Mouse (Mus musculus): Measurements from ENCODE around the gene Cabcoco1.

Gene Cabcoco1

DNA sequence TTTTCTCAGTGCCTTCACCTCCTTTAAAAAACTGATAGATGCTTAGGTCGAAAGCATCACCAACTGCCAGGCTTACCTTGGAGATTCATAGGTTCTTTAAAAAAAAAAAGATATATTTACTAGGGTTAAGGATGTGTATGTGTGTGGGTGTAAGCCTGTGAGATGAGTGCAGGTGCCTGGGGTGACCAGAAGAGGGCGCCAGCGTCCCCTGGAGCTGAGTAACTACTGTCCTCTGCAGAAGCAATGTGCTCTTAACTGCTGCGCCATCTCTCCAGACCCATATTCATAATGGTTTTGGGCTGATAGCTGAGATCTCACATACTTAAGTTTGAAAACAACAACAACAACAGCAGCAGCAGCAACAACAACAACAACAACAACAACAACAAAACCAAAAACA is 35.5 kb downstream of the Cabcoco1 start:
- no peak for DNase-seq

DNA sequence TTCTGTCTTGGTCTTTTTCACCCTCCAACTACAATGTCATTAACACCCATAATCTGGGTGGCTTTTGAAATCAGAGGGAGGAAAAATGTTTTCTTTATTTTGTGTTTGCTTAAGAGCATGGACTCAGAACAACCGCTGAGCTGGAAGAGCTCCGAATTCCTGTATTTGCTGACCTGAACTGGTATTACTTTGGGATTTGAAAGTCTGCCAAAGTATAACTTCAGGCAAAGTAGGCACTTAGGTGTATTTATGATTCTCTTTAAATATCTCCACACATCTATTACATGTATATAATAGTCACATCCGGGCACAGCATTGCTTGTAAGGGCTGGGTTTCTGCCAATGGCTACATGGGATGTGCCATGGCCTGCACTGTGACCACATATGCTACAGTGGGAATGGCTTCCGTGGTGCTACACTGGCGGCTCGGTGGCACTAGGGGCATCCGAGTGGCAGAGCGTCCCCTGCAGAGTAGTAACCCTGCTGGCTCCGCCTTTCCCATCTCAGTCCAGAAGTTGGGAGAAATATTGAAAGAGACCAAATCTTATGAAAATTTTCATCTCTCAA is 37.0 kb downstream of the Cabcoco1 start:
- no peak for DNase-seq

DNA sequence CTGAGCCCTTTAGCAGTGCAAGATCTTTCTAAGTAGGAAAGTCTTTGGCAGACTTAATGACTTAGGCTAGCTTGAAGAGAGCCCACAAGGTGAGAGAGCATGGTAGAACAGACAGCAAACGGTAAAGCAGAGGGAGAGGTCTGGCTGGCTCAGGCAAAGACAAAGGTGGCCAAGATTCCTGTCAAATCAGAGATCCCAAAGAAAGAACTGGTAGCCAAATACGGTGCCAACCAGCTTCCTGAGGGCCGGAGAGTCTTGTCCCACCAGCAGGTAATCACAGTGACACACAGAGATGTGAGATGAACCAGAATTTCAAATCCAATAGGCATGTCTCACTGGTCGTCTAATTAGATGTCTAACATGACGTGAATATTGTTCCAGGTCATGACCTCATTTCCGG is 40.6 kb downstream of the Cabcoco1 start:
- no peak for DNase-seq

DNA sequence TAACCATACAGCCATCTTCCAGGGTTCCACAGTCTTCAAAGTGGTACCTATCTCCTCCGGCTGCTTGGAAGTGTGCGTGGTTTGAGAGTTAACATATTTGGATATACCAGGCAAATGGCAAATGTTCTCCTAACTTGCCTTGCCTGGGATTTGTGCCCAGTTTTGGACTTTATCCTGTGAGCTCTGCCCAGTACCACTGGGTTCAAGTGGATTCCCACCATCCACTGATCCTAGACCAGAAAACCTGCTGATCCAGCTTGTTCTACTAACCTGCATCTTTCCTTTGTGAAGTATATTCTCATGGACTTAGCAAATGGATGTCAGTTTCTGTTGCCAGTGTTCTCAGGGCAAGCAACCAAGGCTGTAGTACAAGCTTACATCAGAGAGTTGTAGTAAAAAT is 46.5 kb downstream of the Cabcoco1 start:
- no peak for DNase-seq

DNA sequence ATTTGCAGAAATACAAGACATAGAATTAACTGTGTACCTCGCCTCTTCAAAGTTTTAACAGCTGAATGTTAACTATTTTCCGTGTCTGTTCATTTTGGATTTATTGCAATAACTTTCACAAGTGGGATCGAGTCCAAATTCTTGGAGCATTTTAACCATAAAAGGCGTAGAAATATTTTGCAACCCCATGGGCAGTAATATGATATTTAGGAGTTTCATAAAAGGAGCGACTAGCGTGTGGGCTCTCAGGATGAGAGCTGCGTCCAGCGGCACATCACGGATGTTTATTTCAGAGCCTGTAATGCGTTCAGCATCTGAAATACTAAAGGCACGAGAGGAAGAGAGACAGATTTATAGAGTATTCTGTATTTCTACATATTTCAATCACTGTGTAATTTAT is 50.1 kb downstream of the Cabcoco1 start:
- no peak for DNase-seq

DNA sequence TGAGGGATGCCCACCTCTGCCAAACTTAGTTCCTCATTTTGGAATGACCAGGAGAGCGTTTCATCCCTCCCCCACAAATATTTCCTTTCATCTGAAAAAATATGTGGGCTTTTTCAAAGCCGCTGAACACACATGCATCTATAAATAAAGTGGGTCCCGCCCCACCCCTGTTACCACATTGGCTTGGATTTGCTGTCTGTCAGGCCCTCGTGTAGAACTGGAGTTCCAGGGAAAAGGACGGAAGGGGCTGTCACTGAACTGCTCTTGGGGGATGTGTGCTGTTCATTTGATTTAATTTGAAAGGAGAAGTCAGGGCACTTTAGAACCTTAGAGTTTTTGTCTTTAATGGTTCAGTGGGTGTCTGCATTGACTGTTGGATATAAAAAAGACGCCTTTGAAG is 50.9 kb downstream of the Cabcoco1 start:
- DNase-seq, result no peak

DNA sequence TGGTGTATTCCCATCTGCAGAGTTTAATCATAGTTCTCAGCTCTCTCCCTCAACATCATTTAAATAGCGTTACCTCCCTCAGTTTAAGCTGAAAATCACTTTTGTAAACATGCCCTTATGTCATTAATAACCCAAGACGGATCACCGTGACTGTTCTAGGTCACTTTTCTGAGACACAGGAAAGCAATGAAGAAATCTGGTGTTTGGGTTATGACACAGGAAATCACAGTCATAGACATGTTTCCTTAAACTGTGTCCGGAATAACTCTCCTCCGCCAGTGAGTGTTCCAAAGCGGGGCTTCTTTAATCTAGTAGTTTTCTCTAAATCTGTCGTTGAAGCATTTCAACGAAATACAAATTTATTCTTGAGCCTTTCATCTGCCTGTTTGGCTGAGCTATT is 68.9 kb downstream of the Cabcoco1 start:
- no peak for DNase-seq

DNA sequence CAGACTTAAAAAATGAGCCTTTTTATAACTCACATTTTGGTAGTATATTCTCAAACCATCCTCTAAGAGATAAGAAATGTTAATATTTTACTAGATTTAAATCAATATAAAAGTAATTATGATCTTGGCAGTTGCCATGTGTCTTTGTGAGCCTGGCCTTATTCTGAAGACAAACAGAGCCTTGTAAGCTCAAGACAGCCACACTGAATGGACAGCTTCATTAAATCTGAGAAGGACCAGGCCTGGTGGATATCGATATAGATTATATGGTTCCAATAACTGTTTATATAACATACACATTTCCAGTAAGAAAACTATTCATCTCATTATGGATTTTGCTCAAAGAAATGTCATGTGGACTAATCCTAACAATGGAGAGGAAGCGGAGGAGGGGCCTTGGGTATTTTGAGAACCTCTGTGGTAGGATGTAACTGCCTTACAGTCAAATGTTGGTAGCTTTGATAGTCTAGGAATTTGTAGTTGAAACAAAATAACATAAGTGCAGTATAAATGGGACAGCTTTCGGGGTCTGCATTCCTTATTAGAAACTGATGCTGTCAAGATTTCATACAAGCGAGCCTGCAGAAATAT is 75.9 kb downstream of the Cabcoco1 start:
- DNase-seq, result no peak

DNA sequence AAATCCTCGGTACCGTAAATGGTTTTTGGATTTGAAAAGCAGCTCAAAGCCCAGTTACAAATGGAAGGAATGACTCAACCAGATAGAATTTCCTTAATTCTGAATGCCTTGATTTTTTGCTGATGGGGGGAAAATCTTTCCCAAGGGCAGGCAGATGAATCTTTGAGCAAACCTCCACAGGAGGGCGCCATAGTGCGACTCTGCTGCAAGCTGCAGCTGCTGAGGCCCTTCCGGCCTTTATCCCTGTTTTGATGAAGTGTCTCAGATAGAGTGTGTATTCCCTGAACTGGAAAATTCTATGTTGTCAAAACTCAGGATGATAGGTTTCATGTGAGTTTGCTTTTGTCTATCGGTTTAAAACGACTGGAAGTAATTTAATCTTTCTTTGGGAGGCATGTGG is 76.8 kb downstream of the Cabcoco1 start:
- peak; percentile 71 for DNase-seq

DNA sequence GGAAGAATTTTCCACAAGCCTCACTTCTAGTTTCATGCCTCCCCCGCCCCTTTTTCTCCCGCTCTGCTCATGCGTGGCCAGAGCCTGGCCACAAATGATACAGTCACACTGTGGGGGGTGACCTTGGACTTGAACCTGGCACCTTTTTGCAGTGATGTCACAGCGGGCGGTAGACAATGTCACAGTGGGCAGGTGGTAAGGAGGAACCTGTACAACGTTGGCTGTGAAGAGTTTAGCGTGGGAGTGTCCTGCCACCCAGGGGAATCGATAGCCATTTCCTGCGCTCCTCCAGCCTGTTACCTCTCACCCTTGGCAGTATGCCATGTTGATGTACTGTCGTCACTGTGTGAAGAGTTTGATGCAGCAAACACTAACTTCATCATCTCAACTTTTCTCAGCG is 81.9 kb downstream of the Cabcoco1 start:
- DNase-seq, result no peak

DNA sequence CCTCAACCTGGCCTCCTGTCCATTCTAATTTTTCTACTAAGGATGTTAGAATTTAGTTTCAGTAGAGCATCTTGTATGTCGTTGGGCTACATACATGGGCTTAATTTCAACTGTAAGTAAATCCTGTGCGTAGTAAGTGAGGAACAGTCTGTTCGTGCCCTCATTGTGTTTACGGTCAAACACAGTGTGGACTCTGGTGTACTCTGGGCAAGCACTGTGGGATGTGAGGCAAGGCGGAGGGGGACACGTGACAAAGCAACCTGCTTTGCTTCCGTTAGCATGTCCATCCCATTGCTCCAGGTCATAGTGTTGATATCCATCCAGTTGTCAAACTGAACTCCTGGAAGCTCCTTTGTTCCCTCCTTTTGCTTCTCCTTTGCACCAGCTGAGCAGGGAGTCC is 84.7 kb downstream of the Cabcoco1 start:
- no peak for DNase-seq

DNA sequence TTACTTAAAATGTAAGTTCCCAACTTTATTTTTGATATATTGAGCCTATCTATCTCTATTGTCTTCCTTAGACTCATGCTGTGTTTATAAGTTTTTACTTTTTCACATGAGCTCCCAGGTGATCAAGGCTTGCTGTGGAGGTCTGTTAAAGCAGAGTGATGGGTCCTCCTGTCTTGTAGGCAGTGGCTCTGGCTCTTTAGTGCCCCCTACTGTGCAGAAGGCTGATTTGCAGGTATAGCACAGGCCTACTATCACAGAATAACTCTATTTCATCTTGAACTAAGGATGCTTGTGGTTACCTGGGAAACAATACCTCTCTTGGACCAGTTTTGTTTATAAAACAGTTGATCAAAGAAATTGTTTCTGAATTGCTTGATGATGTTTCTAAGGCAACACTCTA is 87.2 kb downstream of the Cabcoco1 start:
- no peak for DNase-seq

DNA sequence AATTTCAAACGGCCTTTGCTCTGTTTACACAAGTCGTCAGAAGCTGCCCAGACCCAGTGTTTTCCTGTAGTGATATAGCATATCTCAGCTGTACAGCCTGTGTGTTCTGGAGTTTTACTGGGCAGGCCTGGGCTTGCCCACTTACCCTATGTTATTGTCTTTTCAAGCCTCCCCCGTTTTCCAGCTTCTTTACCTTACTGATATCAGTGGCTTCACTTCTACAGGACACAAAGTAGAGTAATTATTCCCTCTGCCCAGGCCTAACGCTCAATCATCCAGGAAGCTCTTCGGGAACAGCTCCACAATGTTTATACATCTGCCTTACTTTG is 94.9 kb downstream of the Cabcoco1 start:
- DNase-seq, result no peak

DNA sequence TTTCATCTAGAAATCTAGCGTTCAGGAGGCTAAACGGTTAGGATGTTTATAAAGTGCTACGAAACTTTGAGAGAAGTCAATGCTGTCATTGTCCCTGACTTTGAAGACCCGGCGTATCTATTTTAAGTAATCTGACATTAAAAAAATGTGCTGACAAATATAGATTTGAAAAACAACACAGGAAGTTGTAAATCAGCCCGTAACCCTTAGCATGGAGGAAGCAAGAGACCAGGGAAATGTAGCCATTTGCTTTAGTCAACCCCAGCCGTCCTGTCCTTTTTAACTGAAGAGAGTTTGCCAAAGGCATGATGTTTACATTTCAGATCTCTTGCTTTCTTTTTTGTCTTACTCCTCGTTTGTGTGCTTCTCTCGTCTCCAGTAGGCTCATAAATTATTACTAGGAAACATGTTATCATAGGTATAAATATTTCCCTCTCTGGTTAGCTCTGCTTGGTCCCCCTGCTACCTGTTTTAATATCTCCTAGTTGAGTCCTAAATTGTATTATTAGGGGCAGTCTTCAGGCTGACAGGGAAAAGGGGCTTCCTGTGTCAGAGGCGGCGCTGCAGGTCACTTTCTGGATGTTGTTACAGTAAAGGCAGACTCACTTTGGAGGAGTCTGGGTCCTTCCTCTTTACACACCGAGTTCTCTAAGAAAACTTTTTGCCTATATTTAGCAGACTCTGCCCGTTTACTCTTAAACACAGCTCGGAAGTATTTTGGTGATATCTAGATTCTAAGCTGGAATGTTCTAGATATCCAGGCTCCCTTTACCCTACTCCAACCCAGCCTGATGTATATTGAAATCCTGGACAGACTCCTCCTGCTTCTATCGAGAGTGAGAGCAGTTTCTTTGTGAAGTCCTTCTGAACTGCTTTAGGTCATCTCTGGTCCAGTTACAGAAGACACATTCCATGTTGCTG is 95.6 kb downstream of the Cabcoco1 start:
- no peak for DNase-seq

DNA sequence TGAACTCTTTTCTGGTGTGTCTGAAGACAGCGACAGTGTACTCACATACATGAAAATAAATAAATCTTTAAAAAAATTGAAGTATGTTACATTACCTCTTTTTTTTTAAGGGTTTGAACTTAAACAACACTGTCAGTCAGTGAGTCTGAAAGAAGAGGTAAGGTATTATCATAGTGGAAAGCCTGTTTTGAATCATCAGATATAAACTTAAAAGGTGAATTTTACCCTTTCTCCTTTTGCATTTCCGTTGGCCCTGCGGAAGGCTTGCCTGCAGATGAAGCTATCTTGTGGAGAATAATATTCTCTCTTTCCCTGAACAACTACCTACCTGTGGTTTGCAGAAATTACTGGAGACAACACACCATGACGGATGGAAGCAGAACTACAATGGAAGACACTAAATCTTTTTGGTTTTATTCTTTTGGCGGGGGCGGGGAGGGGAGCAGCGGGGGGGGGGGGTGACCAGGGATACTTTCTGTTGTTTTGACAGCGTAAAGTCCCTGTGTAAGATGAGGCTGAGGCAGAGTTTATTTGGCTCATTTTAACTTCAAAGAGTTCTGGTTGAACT is 96.4 kb downstream of the Cabcoco1 start:
- DNase-seq, result no peak

DNA sequence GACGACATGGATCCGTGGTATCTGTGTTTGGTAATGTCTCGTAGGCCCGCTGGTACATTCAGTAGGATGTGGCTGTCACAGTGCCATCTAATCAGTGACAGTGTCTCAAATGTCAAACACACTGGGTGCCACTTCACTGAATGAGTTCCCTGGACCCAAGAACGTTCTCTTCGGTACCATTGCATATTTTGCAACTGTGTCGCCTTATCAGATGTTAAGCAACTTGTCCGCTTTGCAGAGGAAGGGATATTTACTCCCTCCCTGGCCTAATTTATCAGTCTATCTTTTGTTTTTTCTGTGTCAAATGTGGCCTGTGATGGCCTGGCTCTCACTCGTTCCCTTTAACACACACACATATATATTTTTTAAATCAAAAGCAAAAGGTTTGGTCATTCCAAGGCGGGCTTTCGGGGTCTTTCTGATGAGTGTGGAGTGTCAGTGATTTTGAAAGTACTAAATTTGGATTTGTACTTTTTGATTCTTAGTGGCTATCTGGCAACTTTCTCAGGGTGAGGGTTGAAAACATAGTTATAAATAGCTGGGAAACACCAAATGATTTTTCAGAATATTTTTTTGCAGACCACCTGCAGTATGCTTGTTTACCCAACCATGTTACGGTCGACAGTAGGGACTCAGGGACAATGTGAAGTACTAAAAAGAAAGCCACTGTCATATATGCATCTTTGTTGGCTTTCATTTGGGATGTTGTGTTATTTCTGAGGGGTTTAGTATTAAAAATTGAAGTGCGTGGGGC is 97.2 kb downstream of the Cabcoco1 start:
- no peak for DNase-seq

DNA sequence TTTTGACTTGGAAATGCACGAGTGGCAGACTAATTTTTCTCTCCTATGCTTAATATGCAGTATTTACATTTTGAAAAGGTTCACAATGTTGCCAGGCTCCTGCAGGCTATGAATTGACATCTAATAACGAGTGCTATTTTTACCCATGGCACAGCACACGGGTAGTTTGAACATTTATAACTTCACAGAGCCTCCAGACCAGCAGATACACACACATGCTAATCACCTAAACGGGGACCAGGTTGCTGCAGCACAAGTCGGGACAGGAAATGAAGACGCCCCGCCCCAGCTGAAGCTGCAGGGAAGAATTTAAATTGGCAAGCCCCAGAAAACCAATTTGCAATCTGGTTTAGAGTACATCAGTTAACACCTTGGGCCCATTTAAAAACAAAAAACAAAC is 98.6 kb downstream of the Cabcoco1 start:
- DNase-seq, result no peak

DNA sequence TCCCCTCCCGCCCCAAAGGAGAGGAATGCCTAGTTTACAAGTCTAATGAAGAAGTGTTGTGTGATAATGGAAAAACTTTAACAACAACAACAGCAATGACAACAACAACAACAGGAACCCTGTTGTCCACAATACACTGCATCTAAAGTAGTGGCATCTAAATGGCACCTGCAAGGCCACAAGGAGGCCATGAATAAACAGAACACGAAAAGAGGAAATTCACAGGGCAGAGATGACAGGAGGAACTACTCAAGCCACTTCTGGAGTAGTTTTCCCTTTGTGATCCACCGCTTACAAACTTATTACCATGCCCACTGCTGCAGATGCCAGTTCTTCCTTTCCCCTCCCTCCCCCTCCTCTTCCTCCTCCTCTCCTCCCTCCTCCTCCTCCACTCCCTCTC is 99.0 kb downstream of the Cabcoco1 start:
- no peak for DNase-seq

DNA sequence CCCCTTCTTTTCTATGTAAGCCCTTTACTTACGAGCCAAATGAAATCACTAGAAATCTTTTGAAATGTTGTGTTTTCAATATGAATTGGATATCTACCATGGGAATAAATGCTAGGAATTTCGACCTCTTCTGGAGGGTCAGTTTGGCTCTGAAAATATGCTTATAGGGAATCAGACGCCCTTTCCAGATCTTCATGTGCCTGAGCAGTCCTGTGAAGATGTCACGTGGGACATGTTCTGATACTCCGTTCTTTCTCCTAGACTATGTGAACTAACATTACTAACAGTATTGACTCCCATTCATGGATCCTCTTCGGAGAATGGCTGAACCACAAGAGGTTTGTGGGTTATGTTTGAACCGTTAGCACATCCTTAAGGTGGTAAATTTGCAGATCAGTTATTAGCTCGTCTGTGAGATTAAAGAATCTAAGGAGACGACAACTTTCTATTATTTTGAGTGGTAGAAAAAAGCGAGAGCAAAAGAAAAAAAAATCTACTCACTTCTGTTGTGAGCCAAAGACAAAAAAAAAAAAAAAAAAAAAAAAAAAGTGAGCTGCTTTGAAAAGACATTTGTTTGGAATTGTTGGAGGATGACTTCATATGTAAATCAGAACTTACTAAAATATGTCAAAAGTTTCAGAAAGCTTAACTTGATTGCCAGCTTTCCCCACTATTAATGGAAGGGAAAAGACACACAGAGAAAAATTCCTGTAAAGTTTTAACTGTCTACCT is 99.6 kb downstream of the Cabcoco1 start:
- no peak for DNase-seq

DNA sequence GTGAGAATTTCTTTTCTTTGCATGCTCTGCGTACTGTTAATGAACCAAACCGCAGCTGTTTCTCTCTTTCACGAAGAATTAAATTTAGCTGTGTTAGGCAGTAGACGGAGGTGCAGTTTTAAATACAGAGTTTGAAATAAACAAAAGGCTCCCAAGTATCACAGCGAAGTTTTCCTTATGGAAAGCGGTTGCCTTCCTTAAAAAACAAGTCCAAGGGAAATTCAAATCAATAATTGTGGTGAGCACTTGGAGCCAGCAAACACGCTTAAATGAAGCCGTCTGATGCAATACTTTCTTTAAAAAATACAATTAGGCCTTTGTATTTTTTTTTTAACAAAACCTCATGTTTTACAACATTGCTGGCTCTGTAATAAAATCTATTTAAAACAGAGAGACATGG is 101.2 kb downstream of the Cabcoco1 start:
- no peak for DNase-seq

DNA sequence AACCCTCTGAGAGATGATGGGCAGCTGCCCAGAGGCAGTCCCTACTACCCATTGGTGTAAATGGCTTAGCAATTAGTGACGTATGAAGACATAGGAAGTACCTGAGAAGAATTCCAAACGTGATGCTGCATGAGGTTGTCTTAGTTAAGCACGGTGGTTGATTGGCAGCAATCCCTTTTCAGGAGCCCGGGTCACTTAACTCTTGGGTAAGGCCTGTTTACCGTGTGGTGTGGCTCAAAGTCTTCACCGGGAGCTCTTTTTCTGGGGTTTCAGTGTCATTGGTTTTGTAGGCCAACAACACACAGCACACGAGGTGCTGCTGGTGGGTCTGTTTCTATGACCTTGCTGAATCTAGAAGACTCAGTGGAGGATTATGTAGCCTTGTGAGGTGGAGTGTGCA is 105.9 kb downstream of the Cabcoco1 start:
- no peak for DNase-seq

DNA sequence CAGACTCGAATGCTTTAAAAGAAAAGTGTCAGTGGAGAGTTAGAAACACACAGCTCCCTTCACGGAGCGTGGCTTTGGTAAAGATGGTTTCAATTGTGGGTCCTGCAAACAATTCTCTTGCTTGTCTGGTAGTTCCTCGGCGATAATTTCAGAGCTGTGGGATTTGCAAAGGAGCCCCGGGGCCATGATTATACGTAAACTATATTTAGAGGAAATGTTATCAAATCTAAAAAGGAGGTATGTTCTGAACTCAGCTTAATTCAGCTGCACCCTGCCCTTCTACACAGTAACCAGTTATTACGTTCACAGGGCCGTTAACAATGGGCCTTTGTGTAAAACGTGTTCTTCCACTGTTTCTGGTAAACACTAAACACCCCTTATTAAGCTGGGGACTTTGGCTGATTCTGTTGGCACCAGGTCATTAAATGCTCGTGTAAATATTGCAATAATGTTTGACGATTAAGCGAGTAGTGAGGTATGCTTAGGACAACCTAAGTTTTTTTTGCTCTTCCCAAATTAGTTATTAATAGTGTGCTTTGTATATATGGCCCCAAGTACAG is 106.6 kb downstream of the Cabcoco1 start:
- no peak for DNase-seq
